Mouse (Mus musculus) thymus, adult 2 months (tissue): Measurements from ENCODE around the gene Disp1. TPM values are rescaled to one million over a fixed set of nuclear protein-coding genes. Genes with fewer than 3 reads are reported as not detected.

Source experiments
- DNase-seq: peaks from one replicate; pipeline ENCODE4 v3.0.0; 2021
- H3K27ac ChIP-seq: fragments of 200-500 bp; 2 replicates; pipeline ENCODE4 v1.5.1; 2012; ENCODE audit warnings: low read length, control low read depth; ENCODE audit not compliant: control insufficient read depth, insufficient read depth
- H3K27me3 ChIP-seq: fragments of 200-500 bp; 2 replicates; pipeline ENCODE4 v1.6.1; 2012; ENCODE audit warnings: mild to moderate bottlenecking, low read length, moderate library complexity, mixed read lengths; ENCODE audit not compliant: control insufficient read depth, insufficient read depth
- H3K36me3 ChIP-seq: fragments of 200-500 bp; 2 replicates; pipeline ENCODE4 v1.6.1; 2012; ENCODE audit warnings: mild to moderate bottlenecking, low read length, moderate library complexity; ENCODE audit not compliant: control insufficient read depth, insufficient read depth
- H3K4me1 ChIP-seq: fragments of 200-500 bp; replicated peaks from 2 replicates; pipeline ENCODE4 v1.6.1; 2012; ENCODE audit warnings: low read length; ENCODE audit not compliant: control insufficient read depth, insufficient read depth
- H3K4me3 ChIP-seq: fragments of 200-500 bp; 2 replicates; pipeline ENCODE4 v1.5.1; 2012; ENCODE audit warnings: mild to moderate bottlenecking, low read length, control low read depth, moderate library complexity; ENCODE audit not compliant: control insufficient read depth, insufficient read depth
- CTCF ChIP-seq: fragments of 200-500 bp; IDR thresholded peaks from 2 replicates; pipeline ENCODE4 v1.5.1; 2012; ENCODE audit warnings: mild to moderate bottlenecking, control low read depth, low read length, moderate library complexity, borderline replicate concordance; ENCODE audit not compliant: control insufficient read depth, poor library complexity, insufficient read depth; ENCODE audit errors: extremely low read depth
- POLR2A ChIP-seq: fragments of 200-500 bp; IDR thresholded peaks from 2 replicates; pipeline ENCODE4 v1.6.1; 2012; ENCODE audit warnings: mild to moderate bottlenecking, low read length, control low read depth, moderate library complexity; ENCODE audit not compliant: control insufficient read depth, poor library complexity, insufficient read depth; ENCODE audit errors: extremely low read depth
- WGBS: fragments of 180-500 bp; shearing (Covaris S2); methylation state at CpG from one replicate; pipeline ENCODE4 v1.1.7; 2018; 5-methylcytosine and 5-hydroxymethylcytosine counted together
- polyA plus RNA-seq: library from polyadenylated mRNA; depleted of rRNA; stranded (reverse); fragments of >200 nt; gene quantifications from 2 replicates; pipeline ENCODE4 v1.2.3, GENCODE M21; 2012

Gene Disp1
- polyA plus RNA-seq, 1 experiment: 28.9 TPM

DNA sequence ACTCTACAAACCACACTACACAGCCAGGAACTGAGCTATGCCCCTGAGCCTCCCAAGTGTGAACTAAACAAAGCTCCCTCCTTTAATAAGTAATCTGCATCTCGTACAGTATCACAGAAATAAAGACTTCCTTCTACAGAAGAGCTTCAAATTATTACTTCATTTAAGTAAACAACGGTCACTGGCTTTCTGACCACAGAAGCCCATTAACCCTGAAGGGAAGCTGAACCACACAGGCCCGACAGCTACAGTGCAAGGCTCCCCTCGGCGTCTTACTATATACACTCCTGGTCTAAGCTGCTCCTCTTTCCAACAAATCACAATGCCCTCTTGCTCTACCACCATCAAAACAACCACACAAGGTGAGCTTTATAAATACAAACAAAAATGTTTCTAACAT is 50.2 kb downstream of the Disp1 start:
- no peak for DNase-seq
- Histone ChIP-seq H3K4me3 (no peak overlapping the region), H3K27me3 (no peaks in the 10 kb centered on the region), H3K4me1 (peaks cover 7% of the 10 kb centered on the region), H3K27ac (no peak overlapping the region), H3K36me3 (no peaks in the 10 kb centered on the region)
- TF ChIP-seq CTCF: no peak
- 92% methylated on average over 5 of the region's 5 CpGs for WGBS

DNA sequence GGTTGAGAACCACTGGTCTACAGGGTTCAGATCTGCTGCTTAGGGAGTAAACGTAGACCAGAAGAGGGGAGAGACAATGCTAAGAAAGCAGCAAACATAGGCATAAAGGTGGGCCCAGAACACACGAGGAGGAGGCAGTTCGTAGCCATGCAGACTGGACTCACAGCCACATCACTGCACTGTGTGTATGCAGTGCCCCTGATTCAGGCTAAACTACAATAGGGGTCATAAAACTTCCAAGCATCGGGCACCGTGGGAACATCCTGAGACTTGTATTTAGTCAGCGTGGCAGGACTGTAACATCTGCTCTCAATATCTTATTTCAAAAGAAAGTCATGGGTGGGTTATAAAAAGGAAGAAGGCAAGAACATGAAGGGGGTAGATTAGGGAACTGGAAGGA is 52.9 kb downstream of the Disp1 start:
- TF ChIP-seq CTCF (no peak), POLR2A (no peak)
- WGBS: 80% methylated on average over 6 of the region's 6 CpGs
- H3K4me3 ChIP-seq: no peak overlapping the region
- peaks cover 7% of the 10 kb centered on the region for H3K4me1 ChIP-seq
- no peaks in the 10 kb centered on the region for H3K36me3 ChIP-seq
- no peak for DNase-seq
- no peaks in the 10 kb centered on the region for H3K27me3 ChIP-seq
- H3K27ac ChIP-seq: no peak overlapping the region

DNA sequence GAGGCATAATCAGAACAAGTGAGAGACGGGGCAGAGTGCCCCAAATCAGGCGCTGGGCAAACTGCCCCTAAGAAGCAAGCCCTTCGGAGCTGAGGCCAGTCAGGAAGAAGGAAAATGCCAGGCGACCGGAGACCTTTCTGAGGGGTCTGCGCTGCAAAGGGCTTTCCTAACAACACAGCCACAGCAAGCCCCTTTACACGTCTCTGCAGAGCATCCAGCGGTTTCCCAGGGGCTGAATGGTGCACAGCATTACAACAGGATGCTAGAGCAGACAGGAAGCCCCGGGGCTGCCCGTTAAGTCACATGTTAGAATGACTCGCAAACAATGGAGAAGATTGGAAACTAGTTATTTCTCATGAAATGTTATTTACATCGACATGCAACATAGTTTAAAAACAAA is 53.5 kb downstream of the Disp1 start:
- 0 out of 2 replicates have a peak overlapping the region, but pooled peaks have one; percentile 4 for H3K27ac ChIP-seq
- TF ChIP-seq POLR2A (no peak), CTCF (no peak)
- H3K4me3 ChIP-seq: no peak overlapping the region
- H3K4me1 ChIP-seq: peaks cover 7% of the 10 kb centered on the region
- DNase-seq: peak; percentile 51
- H3K27me3 ChIP-seq: no peaks in the 10 kb centered on the region
- H3K36me3 ChIP-seq: no peaks in the 10 kb centered on the region
- WGBS: 44% methylated on average over 12 of the region's 12 CpGs

DNA sequence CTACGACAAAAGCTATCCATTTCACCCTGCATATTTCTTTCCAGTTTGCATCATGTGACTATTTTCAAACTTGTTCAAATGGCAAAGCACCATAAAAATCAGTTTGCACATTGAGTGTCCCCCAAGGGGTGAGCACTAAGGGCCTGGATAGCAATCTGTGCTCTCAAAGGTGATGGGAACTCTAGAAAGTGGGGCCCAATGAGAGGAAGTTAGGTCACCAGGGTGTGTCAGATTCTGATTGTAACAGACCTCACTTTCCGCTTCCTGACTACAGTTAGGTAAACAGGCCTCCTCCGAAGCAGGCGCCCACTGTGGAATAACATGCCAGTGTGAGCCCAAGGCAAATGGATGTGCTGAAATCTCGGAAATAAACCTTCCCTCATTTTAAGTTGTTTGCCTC is 54.6 kb downstream of the Disp1 start:
- H3K36me3 ChIP-seq: no peaks in the 10 kb centered on the region
- no peak overlapping the region for H3K27ac ChIP-seq
- H3K4me3 ChIP-seq: no peak overlapping the region
- no peaks in the 10 kb centered on the region for H3K27me3 ChIP-seq
- WGBS: 94% methylated on average over 5 of the region's 5 CpGs
- no peak for TF ChIP-seq CTCF
- no peak for TF ChIP-seq POLR2A
- peaks cover 7% of the 10 kb centered on the region for H3K4me1 ChIP-seq
- DNase-seq: no peak

DNA sequence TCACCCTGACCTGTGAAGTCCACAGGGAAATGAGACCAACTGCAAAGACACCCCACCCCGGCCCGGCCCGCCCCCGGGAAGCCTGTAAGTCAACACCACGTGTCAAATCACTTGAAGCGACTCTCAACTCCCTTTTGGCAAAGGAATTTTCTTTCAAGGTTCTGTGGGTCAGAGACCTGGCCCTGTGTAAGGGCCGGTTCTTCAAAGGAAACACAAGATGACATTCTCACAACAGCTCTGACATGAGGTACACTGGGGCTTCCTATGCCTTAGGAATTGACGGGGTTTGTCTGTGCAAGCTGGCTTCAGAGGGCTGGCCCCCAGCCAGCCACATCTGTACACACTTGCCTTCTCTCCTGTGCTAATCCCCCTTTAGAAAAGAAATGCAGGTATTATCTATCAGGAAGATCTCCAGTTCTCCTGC is 56.7 kb downstream of the Disp1 start:
- 89% methylated on average over 8 of the region's 8 CpGs for WGBS
- no peak overlapping the region for H3K4me3 ChIP-seq
- H3K27me3 ChIP-seq: no peaks in the 10 kb centered on the region
- peaks cover 7% of the 10 kb centered on the region for H3K4me1 ChIP-seq
- no peak overlapping the region for H3K27ac ChIP-seq
- no peak for DNase-seq
- H3K36me3 ChIP-seq: no peaks in the 10 kb centered on the region
- TF ChIP-seq POLR2A: no peak
- TF ChIP-seq CTCF: no peak

DNA sequence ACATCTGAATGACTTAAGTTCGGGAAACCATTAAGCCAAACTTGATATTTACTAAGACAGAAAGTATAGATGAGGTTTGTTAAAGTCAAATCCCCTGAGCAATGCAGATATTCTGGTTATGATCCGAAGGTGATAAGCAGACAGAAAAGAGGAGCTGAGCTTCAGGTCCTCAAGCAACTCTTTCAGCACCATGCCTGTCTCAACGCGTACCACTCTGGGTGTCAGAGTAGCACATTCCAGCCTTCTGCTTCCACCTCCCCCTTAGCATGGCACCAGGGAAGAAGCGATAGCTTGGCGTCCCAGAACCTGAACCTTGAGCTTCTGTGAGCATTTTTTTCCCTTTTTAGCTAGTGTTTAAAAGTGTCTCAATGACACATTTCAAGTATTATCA is 57.1 kb downstream of the Disp1 start:
- H3K27ac ChIP-seq: no peak overlapping the region
- WGBS: 91% methylated on average over 6 of the region's 6 CpGs
- no peak for DNase-seq

DNA sequence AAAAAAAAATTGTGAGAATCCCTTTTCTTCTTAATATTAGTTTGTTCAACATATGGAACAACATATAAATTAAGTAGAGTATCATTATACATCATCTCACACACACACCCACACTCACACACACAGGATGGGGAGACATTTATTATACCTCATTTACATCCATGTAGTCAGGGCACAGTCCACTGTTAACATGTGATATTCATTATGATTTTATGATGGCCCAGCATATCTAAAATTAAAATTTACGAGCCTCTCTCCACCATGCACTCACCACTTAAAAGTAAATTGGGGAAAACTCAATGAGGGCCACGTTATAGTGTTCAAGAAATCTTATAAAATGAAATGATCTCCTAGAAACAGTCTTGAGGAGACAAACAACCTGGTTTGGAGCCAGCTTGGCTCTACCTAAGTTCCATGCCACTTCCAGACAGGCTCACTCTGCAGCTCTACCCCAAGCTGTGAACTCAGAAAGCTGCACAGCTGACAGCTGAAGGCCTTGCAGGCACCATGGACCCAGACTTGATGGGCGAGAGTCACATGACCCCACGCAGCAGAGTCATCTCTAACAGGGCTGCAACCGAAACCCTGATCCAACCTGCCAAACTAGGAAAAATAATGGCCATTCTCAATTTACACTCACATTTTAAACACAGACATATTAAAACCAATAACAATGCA is 57.7 kb downstream of the Disp1 start:
- Histone ChIP-seq H3K27me3 (no peaks in the 10 kb centered on the region), H3K27ac (no peak overlapping the region), H3K4me1 (peaks cover 7% of the 10 kb centered on the region), H3K4me3 (no peak overlapping the region), H3K36me3 (no peaks in the 10 kb centered on the region)
- no peak for DNase-seq
- WGBS: 97% methylated on average over 5 of the region's 5 CpGs
- TF ChIP-seq CTCF (no peak), POLR2A (no peak)

More for the DNA sequence above, 57.1 kb downstream of the Disp1 start:
- H3K4me1 ChIP-seq: peaks cover 7% of the 10 kb centered on the region
- no peaks in the 10 kb centered on the region for H3K36me3 ChIP-seq
- TF ChIP-seq POLR2A (no peak), CTCF (no peak)
- no peak overlapping the region for H3K4me3 ChIP-seq
- no peaks in the 10 kb centered on the region for H3K27me3 ChIP-seq
